Mouse (Mus musculus) stomach, embryonic 16.5 days (tissue): ENCODE measurements around the gene Rcor3. TPM values are rescaled to one million over a fixed set of nuclear protein-coding genes. Genes with fewer than 3 reads are reported as not detected.

Experiments used
- ATAC-seq: fragments of 200-750 bp; cut with Nextera tagmentation; 2 replicates; pipeline ENCODE4 v1.8.0; 2017; ENCODE audit warnings: moderate number of reproducible peaks, moderate TSS enrichment; ENCODE audit not compliant: insufficient read depth, low FRiP score
- H3K27ac ChIP-seq: fragments of 300-500 bp; sonication (generic); 2 replicates; pipeline ENCODE4 v1.5.1; 2014; ENCODE audit warnings: low read length
- H3K27me3 ChIP-seq: fragments of 300-500 bp; sonication (generic); 2 replicates; pipeline ENCODE4 v1.6.1; 2014; ENCODE audit warnings: low read length, control low read depth, mixed read lengths; ENCODE audit not compliant: control insufficient read depth, insufficient read depth
- H3K36me3 ChIP-seq: fragments of 300-500 bp; sonication (generic); 2 replicates; pipeline ENCODE4 v1.6.1; 2014; ENCODE audit warnings: low read length; ENCODE audit not compliant: control insufficient read depth, insufficient read depth
- H3K4me1 ChIP-seq: fragments of 300-500 bp; sonication (generic); 2 replicates; pipeline ENCODE4 v1.6.1; 2014; ENCODE audit warnings: low read length, control low read depth, mixed read lengths; ENCODE audit not compliant: control insufficient read depth, insufficient read depth
- H3K4me2 ChIP-seq: fragments of 300-500 bp; sonication (generic); 2 replicates; pipeline ENCODE4 v1.6.1; 2014; ENCODE audit warnings: low read depth, low read length, mixed read lengths
- H3K4me3 ChIP-seq: fragments of 300-500 bp; sonication (generic); replicated peaks from 2 replicates; pipeline ENCODE4 v1.5.1; 2014; ENCODE audit warnings: mild to moderate bottlenecking, low read length
- H3K9ac ChIP-seq: fragments of 300-500 bp; sonication (generic); 2 replicates; pipeline ENCODE4 v1.6.1; 2014; ENCODE audit warnings: low read length
- H3K9me3 ChIP-seq: fragments of 300-500 bp; sonication (generic); replicated peaks from 2 replicates; pipeline ENCODE4 v1.6.1; 2016; ENCODE audit warnings: low read length, control low read depth; ENCODE audit not compliant: control insufficient read depth
- WGBS: fragments of 180-500 bp; shearing (Covaris S2); extraction: QIAGEN DNeasy Blood & Tissue Kit; methylation state at CpG from one replicate; pipeline ENCODE4 v1.1.7; 2014; 5-methylcytosine and 5-hydroxymethylcytosine counted together
- polyA plus RNA-seq: library from polyadenylated mRNA; unstranded; fragments of >200 nt; fragmentation: Nextera tagmentation; extraction: Ambion mirVana; gene quantifications from 2 replicates; pipeline ENCODE4 v1.2.1, GENCODE M21; 2015

The Rcor3 gene
- polyA plus RNA-seq, 1 experiment from 2014 or later, result 26.4 TPM

DNA sequence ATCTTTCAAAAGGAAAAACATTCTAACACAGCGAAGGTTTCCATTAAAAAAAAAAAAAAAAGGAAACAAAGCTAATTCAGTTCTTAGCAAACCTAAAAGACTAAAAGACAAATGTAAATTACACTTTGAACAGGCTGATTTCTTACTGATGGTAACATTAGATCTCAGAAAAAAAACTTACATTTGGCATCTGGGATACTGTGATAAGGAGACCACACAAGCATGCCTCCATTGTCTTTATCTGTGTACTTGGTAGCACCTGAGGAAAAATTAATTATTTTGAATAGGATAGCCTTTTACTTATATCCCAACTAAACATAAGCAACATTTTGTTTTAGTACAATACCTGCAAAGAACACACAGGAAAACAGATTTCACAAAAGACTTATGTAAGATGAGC, 7.7 kb downstream of the Rcor3 start:
- no peak for ATAC-seq
- H3K27me3 ChIP-seq, result no peaks in the 10 kb centered on the region
- WGBS, result 95% methylated on average over 1 of the region's 1 CpGs

DNA sequence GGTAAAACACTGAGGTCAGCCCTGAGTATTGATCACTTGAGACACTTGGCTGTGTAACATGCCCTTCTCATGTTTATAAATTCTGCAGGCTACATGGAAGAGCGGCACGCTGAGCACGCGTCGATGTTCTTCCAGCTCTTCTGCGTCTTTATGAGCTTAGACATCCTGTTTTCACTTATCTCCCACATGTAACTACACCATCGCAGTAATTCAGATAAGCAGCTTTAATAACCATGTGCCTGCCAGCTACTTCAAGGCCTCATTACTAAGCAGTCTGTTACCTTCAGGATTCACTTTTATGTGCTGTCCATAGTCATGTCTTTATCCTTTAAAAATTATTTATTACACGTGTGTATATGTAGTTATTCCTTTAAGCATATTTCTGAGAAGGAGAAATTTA, 9.5 kb downstream of the Rcor3 start:
- WGBS, result 86% methylated on average over 8 of the region's 8 CpGs

More for the DNA sequence above, 7.7 kb downstream of the Rcor3 start:
- 0 out of 2 replicates have a peak, but pooled peaks cover 3% of the 10 kb centered on the region for H3K4me1 ChIP-seq
- no peak overlapping the region for H3K9ac ChIP-seq
- no peak overlapping the region for H3K4me3 ChIP-seq
- 0 out of 2 replicates have a peak, but pooled peaks cover 4% of the 10 kb centered on the region for H3K36me3 ChIP-seq
- H3K4me2 ChIP-seq, result no peak overlapping the region
- H3K27ac ChIP-seq, result no peak overlapping the region
- H3K9me3 ChIP-seq, result no peaks in the 10 kb centered on the region

GRCm38 (mm10) chr1:192125761-192126160, 12.1 kb downstream of the Rcor3 start:
- Histone ChIP-seq H3K9ac (no peak overlapping the region), H3K27me3 (no peaks in the 10 kb centered on the region), H3K27ac (no peak overlapping the region), H3K36me3 (peaks cover 21% of the 10 kb centered on the region), H3K4me1 (no peaks in the 10 kb centered on the region), H3K4me2 (no peak overlapping the region), H3K9me3 (no peaks in the 10 kb centered on the region), H3K4me3 (no peak overlapping the region)
- 86% methylated on average over 6 of the region's 6 CpGs for WGBS
- no peak for ATAC-seq

More for the DNA sequence above, 9.5 kb downstream of the Rcor3 start:
- Histone ChIP-seq H3K9ac (no peak overlapping the region), H3K4me2 (no peak overlapping the region), H3K27me3 (no peaks in the 10 kb centered on the region), H3K27ac (no peak overlapping the region), H3K4me1 (no peaks in the 10 kb centered on the region), H3K36me3 (peaks cover 14% of the 10 kb centered on the region), H3K9me3 (no peaks in the 10 kb centered on the region), H3K4me3 (no peak overlapping the region)
- ATAC-seq, result no peak

DNA sequence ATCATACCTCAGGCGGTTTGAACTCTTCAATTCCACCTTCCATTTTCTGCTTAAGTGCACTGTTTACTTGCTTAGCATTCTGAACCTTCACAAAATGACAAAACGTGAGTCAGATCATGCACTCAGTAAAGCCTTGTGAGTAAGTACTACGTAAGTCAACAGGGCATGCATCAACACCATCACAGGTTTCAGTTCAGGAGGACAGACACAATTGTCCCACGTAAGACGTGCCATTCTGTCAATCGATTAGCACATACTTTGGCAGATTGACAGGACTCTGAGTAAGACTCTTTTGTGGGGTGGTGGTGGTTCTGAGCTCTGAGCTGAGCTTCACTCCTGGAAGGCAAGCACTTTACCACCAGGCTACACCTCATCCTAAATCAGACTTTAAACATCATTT, 21.6 kb downstream of the Rcor3 start:
- H3K4me3 ChIP-seq, result no peak overlapping the region
- no peaks in the 10 kb centered on the region for H3K9me3 ChIP-seq
- WGBS, result 89% methylated on average over 6 of the region's 6 CpGs
- H3K27ac ChIP-seq, result no peak overlapping the region
- H3K27me3 ChIP-seq, result no peaks in the 10 kb centered on the region
- peaks cover 26% of the 10 kb centered on the region for H3K36me3 ChIP-seq
- no peaks in the 10 kb centered on the region for H3K4me1 ChIP-seq
- ATAC-seq, result no peak
- no peak overlapping the region for H3K4me2 ChIP-seq
- no peak overlapping the region for H3K9ac ChIP-seq

DNA sequence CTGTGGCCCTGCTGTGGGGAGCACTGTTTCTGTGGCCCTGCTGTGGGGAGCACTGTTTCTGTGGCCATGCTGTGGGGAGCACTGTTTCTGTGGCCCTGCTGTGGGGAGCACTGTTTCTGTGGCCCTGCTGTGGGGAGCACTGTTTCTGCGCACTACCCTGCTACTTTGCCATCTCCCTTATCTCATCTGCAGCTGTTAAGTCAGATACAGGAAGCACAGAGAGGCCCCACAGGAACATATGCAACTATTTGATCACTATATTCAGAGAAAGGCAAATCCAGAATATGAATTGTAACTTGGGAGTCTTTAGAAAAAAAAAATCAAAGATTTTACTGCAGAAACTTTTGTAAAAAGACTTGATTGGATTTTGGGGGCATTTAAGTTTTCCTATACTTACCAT, 22.5 kb downstream of the Rcor3 start:
- ATAC-seq, result no peak
- Histone ChIP-seq H3K4me3 (no peak overlapping the region), H3K4me2 (no peak overlapping the region), H3K36me3 (peaks cover 21% of the 10 kb centered on the region), H3K27ac (no peak overlapping the region), H3K27me3 (no peaks in the 10 kb centered on the region), H3K9me3 (no peaks in the 10 kb centered on the region), H3K9ac (no peak overlapping the region), H3K4me1 (no peaks in the 10 kb centered on the region)
- whole genome bisulfite sequencing, result 81% methylated on average over 1 of the region's 1 CpGs

DNA sequence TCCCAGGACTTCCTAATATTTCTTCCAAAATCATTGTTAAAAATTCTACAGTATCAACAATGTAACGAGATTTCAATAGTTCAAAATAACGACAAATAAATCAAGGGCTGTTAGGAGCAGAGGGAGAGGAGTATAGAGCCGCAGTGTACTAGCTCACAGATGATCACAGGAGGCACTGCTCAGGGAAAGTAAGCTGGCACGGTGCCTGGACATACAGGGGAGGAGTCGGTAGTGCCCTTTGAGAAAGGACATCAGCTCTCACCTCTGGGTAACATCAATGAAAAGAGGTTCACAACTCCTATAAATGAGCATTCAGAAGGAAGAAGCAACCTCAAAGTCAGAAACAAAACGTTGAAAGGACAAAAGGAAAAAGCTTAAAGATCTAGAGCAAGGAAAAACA, 28.7 kb downstream of the Rcor3 start:
- 54% methylated on average over 6 of the region's 6 CpGs for WGBS
- Histone ChIP-seq H3K36me3 (no peaks in the 10 kb centered on the region; the same call in 1 of the 2 replicates), H3K27me3 (no peaks in the 10 kb centered on the region), H3K4me2 (no peak overlapping the region), H3K27ac (no peak overlapping the region), H3K9ac (no peak overlapping the region), H3K4me1 (no peaks in the 10 kb centered on the region), H3K4me3 (no peak overlapping the region), H3K9me3 (no peaks in the 10 kb centered on the region)
- ATAC-seq, result no peak

DNA sequence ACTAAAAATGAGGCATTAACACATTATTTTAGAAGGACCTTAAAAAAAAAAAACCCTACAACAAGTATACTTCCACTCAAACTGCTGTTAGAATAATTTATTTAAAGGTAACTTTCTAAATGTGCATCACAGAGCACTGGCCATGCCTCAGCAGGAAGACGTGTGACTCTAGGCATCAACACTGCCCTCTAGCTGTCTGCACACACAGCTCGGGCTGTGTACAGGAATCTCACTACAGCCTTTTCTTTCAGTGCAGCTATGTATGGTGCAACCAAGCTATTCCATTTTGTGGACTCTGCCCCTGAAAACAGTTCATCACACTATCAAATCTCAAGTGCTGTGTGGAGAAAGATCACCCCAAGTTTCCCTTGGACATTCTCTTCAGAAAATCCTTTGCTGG, 30.5 kb downstream of the Rcor3 start:
- Histone ChIP-seq H3K27me3 (no peaks in the 10 kb centered on the region), H3K4me3 (no peak overlapping the region), H3K4me2 (no peak overlapping the region), H3K9ac (no peak overlapping the region), H3K27ac (no peak overlapping the region), H3K4me1 (no peaks in the 10 kb centered on the region), H3K36me3 (no peaks in the 10 kb centered on the region), H3K9me3 (no peaks in the 10 kb centered on the region)
- 10% methylated on average over 2 of the region's 2 CpGs for WGBS
- ATAC-seq, result peak; percentile 77; the same call in 1 of the 2 replicates

DNA sequence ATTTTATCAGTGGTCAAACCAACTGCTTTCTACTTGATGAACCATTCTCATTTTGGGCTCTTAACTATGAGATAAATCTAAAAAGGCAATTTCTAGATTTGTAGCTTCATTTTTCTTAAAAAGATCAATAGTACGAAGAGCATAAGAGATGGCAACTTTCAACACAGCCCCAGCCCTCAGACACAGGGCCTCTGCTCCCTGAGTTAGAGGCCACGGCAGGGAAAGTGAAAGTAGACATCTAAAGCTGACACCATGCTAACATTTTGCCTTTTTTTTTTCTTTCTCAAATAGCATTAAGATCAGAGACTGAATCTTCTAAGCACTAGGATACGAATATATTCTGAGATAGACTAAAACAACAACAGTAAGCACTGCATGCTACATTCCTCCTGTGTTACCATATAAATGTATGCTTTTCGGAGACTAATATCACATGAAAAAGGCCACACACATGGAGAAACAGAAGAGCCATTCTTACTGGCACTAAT, 31.9 kb downstream of the Rcor3 start:
- Histone ChIP-seq H3K27ac (no peak overlapping the region), H3K27me3 (no peaks in the 10 kb centered on the region), H3K9ac (no peak overlapping the region), H3K4me2 (no peak overlapping the region), H3K36me3 (no peaks in the 10 kb centered on the region), H3K4me3 (no peak overlapping the region), H3K4me1 (no peaks in the 10 kb centered on the region), H3K9me3 (no peaks in the 10 kb centered on the region)
- ATAC-seq, result no peak
- 90% methylated on average over 4 of the region's 4 CpGs for WGBS

DNA sequence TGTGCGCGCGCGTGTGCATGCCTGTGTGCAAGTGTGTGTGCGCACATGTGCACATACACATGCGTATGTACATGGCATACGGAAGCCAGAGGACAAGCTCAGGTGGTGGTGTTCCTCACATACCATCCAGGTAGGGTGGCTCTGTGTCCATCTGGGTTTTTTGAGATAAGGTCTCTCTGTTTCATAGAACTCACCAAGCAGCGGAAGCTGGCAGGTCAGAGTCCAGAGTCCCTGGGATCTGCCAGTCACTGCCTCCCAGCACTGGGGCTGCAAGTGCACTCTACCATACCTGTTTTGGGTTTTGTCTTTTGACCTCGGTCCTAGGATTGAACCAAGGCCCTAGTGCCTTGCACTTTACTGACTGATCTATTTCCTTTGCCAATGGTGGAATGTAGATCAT, 33.8 kb downstream of the Rcor3 start:
- ATAC-seq, result no peak
- H3K4me2 ChIP-seq, result no peak overlapping the region
- H3K27me3 ChIP-seq, result no peaks in the 10 kb centered on the region
- H3K9ac ChIP-seq, result no peak overlapping the region
- WGBS, result 96% methylated on average over 9 of the region's 9 CpGs
- H3K27ac ChIP-seq, result no peak overlapping the region
- H3K4me1 ChIP-seq, result no peaks in the 10 kb centered on the region
- H3K36me3 ChIP-seq, result 0 out of 2 replicates have a peak, but pooled peaks cover 5% of the 10 kb centered on the region
- no peak overlapping the region for H3K4me3 ChIP-seq
- no peaks in the 10 kb centered on the region for H3K9me3 ChIP-seq
